Mouse (Mus musculus) kidney, adult 18-20 months (tissue): ENCODE results near the gene Btd.

Source experiments
- DNase-seq: peaks from one replicate; pipeline ENCODE4 v3.0.0; 2021

Btd gene

GRCm38 (mm10) chr14:31647991-31648390 is 7.2 kb downstream of the Btd start:
- DNase-seq = no peak

- no peak for DNase-seq
These were observed 9.5 kb downstream of the Btd start for GRCm38 (mm10) chr14:31650347-31650746.

GRCm38 (mm10) chr14:31651206-31651605 is 10.4 kb downstream of the Btd start:
- no peak for DNase-seq

GRCm38 (mm10) chr14:31652106-31652505 is 11.3 kb downstream of the Btd start:
- DNase-seq = no peak

GRCm38 (mm10) chr14:31652624-31653023 is 11.8 kb downstream of the Btd start:
- DNase-seq = no peak

GRCm38 (mm10) chr14:31653101-31653875 is 12.5 kb downstream of the Btd start:
- DNase-seq = no peak

- DNase-seq = peak; percentile 38
These were observed 14.0 kb downstream of the Btd start for GRCm38 (mm10) chr14:31654816-31655215.

GRCm38 (mm10) chr14:31655406-31655805 is 14.6 kb downstream of the Btd start:
- no peak for DNase-seq

- no peak for DNase-seq
These were observed 15.6 kb downstream of the Btd start for GRCm38 (mm10) chr14:31656386-31656785.

- DNase-seq = peak; percentile 81
These were observed 16.2 kb downstream of the Btd start for GRCm38 (mm10) chr14:31656857-31657645.

GRCm38 (mm10) chr14:31658126-31658680 is 17.4 kb downstream of the Btd start:
- no peak for DNase-seq

GRCm38 (mm10) chr14:31659501-31660181 is 18.8 kb downstream of the Btd start:
- DNase-seq = peak; percentile 63

- no peak for DNase-seq
These were observed 19.7 kb downstream of the Btd start for GRCm38 (mm10) chr14:31660312-31661093.

- DNase-seq = peak; percentile 88
These were observed 21.1 kb downstream of the Btd start for GRCm38 (mm10) chr14:31661671-31662554.

- DNase-seq = peak; percentile 75
These were observed 21.9 kb downstream of the Btd start for GRCm38 (mm10) chr14:31662555-31663211.

GRCm38 (mm10) chr14:31663376-31664099 is 22.7 kb downstream of the Btd start:
- no peak for DNase-seq

GRCm38 (mm10) chr14:31664100-31664902 is 23.5 kb downstream of the Btd start:
- no peak for DNase-seq

GRCm38 (mm10) chr14:31664903-31665565 is 24.2 kb downstream of the Btd start:
- DNase-seq = no peak

GRCm38 (mm10) chr14:31665566-31665940 is 24.7 kb downstream of the Btd start:
- no peak for DNase-seq
